Comparison of ENCODE assay signal across 9 mouse cellular contexts in genomic region chr5:142694627-142695340, GRCm38 (mm10). TPM values are rescaled to one million over a fixed set of nuclear protein-coding genes. Genes with fewer than 3 reads are reported as not detected.
DNase-seq lines count a peak whose midpoint lies in the region; ATAC-seq lines count a peak whose summit lies in the region.
"Had no signal": no experiment of that assay in that cellular context is flagged by ENCODE, and none has a peak within 500 bp of the region (broad histone marks: within the 10 kb centered on the region; RNA-seq: fewer than 3 reads in every experiment).

No protein-coding gene starts in this region.

- 0 out of 2 replicates have a peak, but pooled peaks have one; percentile 41 for ATAC-seq in embryonic facial prominence, embryonic 14.5 days (ENCODE audit: low read depth)
- ATAC-seq in liver, embryonic 11.5 days (replicated peaks; ENCODE audit: low FRiP score): no peak

- WGBS in embryonic facial prominence, embryonic 14.5 days: 8% methylated on average over 12 of the region's 12 CpGs
- WGBS in liver, embryonic 11.5 days: 12% methylated on average over 12 of the region's 12 CpGs

- H3K4me3 ChIP-seq in embryonic facial prominence, embryonic 14.5 days (ENCODE audit: low read depth, low read length): no peak overlapping the region
- no peak overlapping the region for H3K4me3 ChIP-seq in liver, embryonic 11.5 days (ENCODE audit: low read depth, low read length)
- H3K4me3 ChIP-seq: heart, embryonic 13.5 days had no signal

- intact Hi-C loops in gastrocnemius, postnatal 14 days (cut with DNase I; ENCODE audit: low total_unique reads): no loop called here

- H3K36me3 ChIP-seq in embryonic facial prominence, embryonic 14.5 days (ENCODE audit: control insufficient read depth, insufficient read depth, low read length): no peaks in the 10 kb centered on the region
- H3K36me3 ChIP-seq in liver, embryonic 11.5 days (ENCODE audit: control insufficient read depth, insufficient read depth, low read length): no peaks in the 10 kb centered on the region
- H3K36me3 ChIP-seq: heart, embryonic 13.5 days had no signal

- no peaks in the 10 kb centered on the region for H3K9me3 ChIP-seq in embryonic facial prominence, embryonic 14.5 days (ENCODE audit: control insufficient read depth, low read length)
- no peaks in the 10 kb centered on the region for H3K9me3 ChIP-seq in liver, embryonic 11.5 days (ENCODE audit: control insufficient read depth, low read length)
- H3K9me3 ChIP-seq: heart, embryonic 13.5 days had no signal

- peak; percentile 46 for DNase-seq in gastrocnemius, postnatal 14 days
- DNase-seq in gastrocnemius, postnatal 25 days: no peak
- peak; percentile 71 for DNase-seq in urinary bladder, postnatal 14 days (ENCODE audit: low spot score)
- no peak for DNase-seq in urinary bladder, postnatal 10 days (ENCODE audit: low spot score)
- peak; percentile 59 for DNase-seq in embryonic facial prominence, embryonic 14.5 days (ENCODE audit: low spot score)
- DNase-seq in liver, embryonic 11.5 days (ENCODE audit: low spot score): peak; percentile 66
- DNase-seq in thymus, postnatal 4 days: peak; percentile 71
- DNase-seq in heart, adult 11 months: no peak

- no peak overlapping the region for H3K9ac ChIP-seq in embryonic facial prominence, embryonic 14.5 days (ENCODE audit: low read depth, low read length)
- H3K9ac ChIP-seq in liver, embryonic 11.5 days (ENCODE audit: low read depth, low read length): no peak overlapping the region
- H3K9ac ChIP-seq: heart, embryonic 13.5 days had no signal

- no peaks in the 10 kb centered on the region for H3K4me1 ChIP-seq in embryonic facial prominence, embryonic 14.5 days (ENCODE audit: control insufficient read depth, insufficient read depth, low read length)
- no peaks in the 10 kb centered on the region for H3K4me1 ChIP-seq in liver, embryonic 11.5 days (replicated peaks; ENCODE audit: control insufficient read depth, insufficient read depth, low read length)
- H3K4me1 ChIP-seq: heart, embryonic 13.5 days had no signal

- H3K27me3 ChIP-seq in embryonic facial prominence, embryonic 14.5 days (replicated peaks; ENCODE audit: control insufficient read depth, insufficient read depth, low read length): 0 out of 2 replicates have a peak, but pooled peaks cover 3% of the 10 kb centered on the region
- H3K27me3 ChIP-seq in liver, embryonic 11.5 days (replicated peaks; ENCODE audit: control insufficient read depth, insufficient read depth, low read length): peaks cover 12% of the 10 kb centered on the region; the same call in 1 of the 2 replicates

- H3K27ac ChIP-seq in embryonic facial prominence, embryonic 14.5 days (replicated peaks; ENCODE audit: low read depth, low read length): no peak overlapping the region
- H3K27ac ChIP-seq in liver, embryonic 11.5 days (ENCODE audit: low read depth, low read length): no peak overlapping the region
- H3K27ac ChIP-seq: heart, embryonic 13.5 days had no signal

- no peak overlapping the region for H3K4me2 ChIP-seq in embryonic facial prominence, embryonic 14.5 days (ENCODE audit: low read depth, low read length)
- H3K4me2 ChIP-seq in liver, embryonic 11.5 days: no peak overlapping the region
- H3K4me2 ChIP-seq: heart, embryonic 13.5 days had no signal

RNA-seq across cellular contexts. Expression of gene Slc29a4, which starts 2.5 kb away (rescaled TPM):
- under 1 TPM; 0.29 to 0.37 TPM for total RNA-seq in gastrocnemius, postnatal 14 days (2021)
- total RNA-seq in gastrocnemius, postnatal 25 days (2021): under 1 TPM; 0.16 to 0.26 TPM
- polyA plus RNA-seq in embryonic facial prominence, embryonic 14.5 days (2014; fragmentation: Nextera tagmentation; extraction: Ambion mirVana): 6.0 and 9.1 TPM in 2 replicates
- polyA plus RNA-seq in liver, embryonic 11.5 days (2014; fragmentation: Nextera tagmentation; extraction: Ambion mirVana): 1.3 and 1.7 TPM in 2 replicates

Comparison
In these comparisons a context has a peak if more than half of its experiments do, and no peak if none do; other contexts are left out.
1. DNase-seq: peak in gastrocnemius, postnatal 14 days (single experiment), urinary bladder, postnatal 14 days (single experiment), embryonic facial prominence, embryonic 14.5 days (single experiment), liver, embryonic 11.5 days (single experiment) and thymus, postnatal 4 days (single experiment); none in gastrocnemius, postnatal 25 days (single experiment), urinary bladder, postnatal 10 days (single experiment) and heart, adult 11 months (single experiment).